Mouse (Mus musculus) embryonic facial prominence, embryonic 13.5 days (tissue): ENCODE results near the gene Mien1. TPM values are rescaled to one million over a fixed set of nuclear protein-coding genes. Genes with fewer than 3 reads are reported as not detected.
A peak's percentile ranks its signal among the peaks of the same experiment; 100 is the strongest.

Experiments
- ATAC-seq: fragments of 200-750 bp; cut with Nextera tagmentation; 2 replicates; pipeline ENCODE4 v1.8.0; 2017; ENCODE audit warnings: low read depth; ENCODE audit not compliant: insufficient number of reproducible peaks, insufficient read depth, low FRiP score, low TSS enrichment
- H3K27ac ChIP-seq: fragments of 300-500 bp; sonication (generic); 2 replicates; pipeline ENCODE4 v1.5.1; 2015; ENCODE audit warnings: moderate library complexity, mild to moderate bottlenecking, inconsistent platforms
- H3K27me3 ChIP-seq: fragments of 300-500 bp; sonication (generic); 2 replicates; pipeline ENCODE4 v1.6.1; 2015; ENCODE audit warnings: mild to moderate bottlenecking, inconsistent platforms
- H3K36me3 ChIP-seq: fragments of 300-500 bp; sonication (generic); 2 replicates; pipeline ENCODE4 v1.6.1; 2015; ENCODE audit warnings: mild to moderate bottlenecking, inconsistent platforms
- H3K4me1 ChIP-seq: fragments of 300-500 bp; sonication (generic); 2 replicates; pipeline ENCODE4 v1.6.1; 2015; ENCODE audit warnings: inconsistent platforms
- H3K4me2 ChIP-seq: fragments of 300-500 bp; sonication (generic); 2 replicates; pipeline ENCODE4 v1.6.1; 2015; ENCODE audit warnings: moderate library complexity, mild to moderate bottlenecking, inconsistent platforms
- H3K4me3 ChIP-seq: fragments of 300-500 bp; sonication (generic); 2 replicates; pipeline ENCODE4 v1.5.1; 2015; ENCODE audit warnings: mild to moderate bottlenecking, inconsistent platforms
- H3K9ac ChIP-seq: fragments of 300-500 bp; sonication (generic); 2 replicates; pipeline ENCODE4 v1.6.1; 2015; ENCODE audit warnings: mild to moderate bottlenecking, inconsistent platforms
- H3K9me3 ChIP-seq: fragments of 300-500 bp; sonication (generic); 2 replicates; pipeline ENCODE4 v1.6.1; 2016; ENCODE audit warnings: inconsistent platforms
- WGBS: fragments of 180-500 bp; shearing (Covaris S2); methylation state at CpG from one replicate; pipeline ENCODE4 v1.1.7; 2015; ENCODE audit warnings: mixed read lengths; 5-methylcytosine and 5-hydroxymethylcytosine counted together
- polyA plus RNA-seq: library from polyadenylated mRNA; unstranded; fragments of >200 nt; fragmentation: Nextera tagmentation; extraction: Ambion mirVana; gene quantifications from 2 replicates; pipeline ENCODE4 v1.2.1, GENCODE M21; 2015

Mien1 gene
- polyA plus RNA-seq, 1 experiment from 2014 or later = 90.7 TPM

DNA sequence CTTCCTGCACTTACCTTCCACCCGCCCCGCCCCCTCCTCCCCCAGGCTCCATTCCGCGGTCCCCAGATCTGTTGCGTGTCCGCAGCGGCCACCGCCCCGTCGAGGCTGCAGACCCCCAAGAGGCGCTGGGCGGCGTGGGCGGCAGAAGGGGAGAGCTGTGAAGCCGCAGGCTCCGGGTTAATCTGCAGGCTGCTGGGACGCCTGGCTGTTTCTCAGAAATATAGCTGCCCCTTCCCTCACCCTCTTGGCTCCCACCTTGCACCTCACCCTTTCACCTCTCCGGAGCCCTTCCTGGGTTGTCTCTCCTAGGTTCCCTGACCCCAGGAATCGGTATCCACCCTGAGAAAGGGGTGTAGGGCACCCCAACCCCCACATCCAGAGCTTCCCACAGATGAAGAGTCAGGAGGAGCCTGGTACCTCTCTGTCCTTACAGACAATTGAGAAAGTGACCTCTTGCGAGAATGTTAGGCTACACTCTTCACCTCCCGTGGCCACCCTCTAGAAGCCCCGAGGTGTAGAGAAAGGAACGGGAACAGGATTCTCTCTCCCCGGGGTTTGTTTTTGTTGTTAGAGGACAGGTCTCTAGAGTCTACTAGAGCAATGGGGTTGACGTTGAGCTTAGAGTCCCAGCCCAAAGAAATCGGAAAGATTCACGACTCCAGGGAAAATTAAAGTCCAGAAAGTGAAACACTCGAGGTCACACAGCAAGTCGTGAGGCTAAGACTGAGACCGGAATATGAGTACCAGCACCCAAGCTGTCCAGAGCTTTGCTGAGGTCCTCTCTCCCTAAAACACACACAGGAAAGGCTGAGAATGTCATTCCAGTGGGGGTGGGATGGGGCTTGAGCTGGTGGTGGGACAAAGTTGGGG is 19.6 kb upstream of the Mien1 start:
- H3K9ac ChIP-seq = peak overlapping the region; percentile 68
- H3K36me3 ChIP-seq = peaks cover 3% of the 10 kb centered on the region; the same call in 1 of the 2 replicates
- H3K9me3 ChIP-seq = no peaks in the 10 kb centered on the region
- H3K4me2 ChIP-seq = peak overlapping the region; percentile 74
- ATAC-seq = 0 out of 2 replicates have a peak, but pooled peaks have one; percentile 5
- H3K27me3 ChIP-seq = peaks cover 45% of the 10 kb centered on the region
- H3K27ac ChIP-seq = no peak overlapping the region
- H3K4me1 ChIP-seq = peaks cover 18% of the 10 kb centered on the region
- H3K4me3 ChIP-seq = peak overlapping the region; percentile 55
- WGBS = 4% methylated on average over 30 of the region's 30 CpGs

DNA sequence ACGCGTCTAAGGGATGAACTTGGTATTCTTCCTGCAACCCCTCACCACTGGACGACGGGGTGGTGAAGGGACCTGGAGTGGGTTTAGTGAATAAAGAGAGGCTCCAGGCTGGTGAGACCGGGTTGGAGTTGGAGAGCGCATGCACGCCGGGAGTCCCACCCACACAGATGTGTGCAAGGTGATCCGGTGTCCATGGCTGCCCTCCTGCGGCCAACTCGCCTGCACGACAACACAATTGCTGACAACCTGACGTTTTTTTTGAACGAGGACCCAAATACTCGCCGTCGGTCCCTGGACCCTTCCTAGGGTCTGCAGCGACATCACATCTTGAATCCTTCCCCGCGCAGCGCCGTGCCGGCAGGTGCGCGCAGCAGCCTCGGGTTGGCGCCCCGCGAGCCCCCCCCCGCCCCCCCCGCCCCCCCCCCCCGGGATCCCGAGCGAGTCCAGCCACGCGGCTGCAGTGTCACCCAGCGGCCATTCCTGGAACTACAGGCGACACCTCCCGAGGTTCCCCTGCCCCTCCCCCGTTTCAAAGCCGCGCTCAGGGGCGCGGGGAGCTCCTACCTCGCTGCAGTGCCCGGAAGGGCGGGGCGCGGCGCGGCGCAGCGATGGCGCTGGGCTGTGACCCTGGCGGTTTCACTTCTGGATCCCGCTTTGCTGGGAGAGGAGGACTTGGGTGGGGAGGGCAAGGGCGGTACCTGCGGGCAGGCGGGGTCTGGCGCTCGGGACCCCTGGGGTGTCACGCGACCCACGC is 18.8 kb upstream of the Mien1 start:
- peak overlapping the region; percentile 55 for H3K4me3 ChIP-seq
- no peak overlapping the region; the same call in 1 of the 2 replicates for H3K27ac ChIP-seq
- peak overlapping the region; percentile 68 for H3K9ac ChIP-seq
- peak overlapping the region; percentile 74 for H3K4me2 ChIP-seq
- H3K27me3 ChIP-seq = peaks cover 44% of the 10 kb centered on the region
- H3K36me3 ChIP-seq = peaks cover 3% of the 10 kb centered on the region; the same call in 1 of the 2 replicates
- H3K4me1 ChIP-seq = peaks cover 18% of the 10 kb centered on the region
- WGBS = under 1% methylated on average over 49 of the region's 64 CpGs
- H3K9me3 ChIP-seq = no peaks in the 10 kb centered on the region
- ATAC-seq = peak; percentile 78

DNA sequence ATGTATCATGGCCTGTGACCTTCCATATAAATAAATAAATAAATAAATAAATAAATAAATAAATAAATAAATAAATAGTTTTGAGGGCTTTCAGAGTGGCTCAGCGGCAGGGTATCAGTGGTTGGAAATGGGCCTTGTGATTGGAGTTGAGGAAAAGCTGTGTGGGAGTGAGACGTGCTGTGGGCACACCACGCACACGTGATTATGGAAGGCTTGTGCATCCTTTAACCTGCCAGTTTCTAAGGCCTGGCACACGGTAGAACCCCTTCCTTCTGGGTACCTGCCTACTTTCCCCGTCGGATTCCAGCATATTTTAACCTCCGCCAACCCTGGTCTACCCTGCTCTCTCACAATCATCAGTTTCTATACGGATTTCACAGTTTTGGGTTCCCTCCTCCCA is 18.2 kb upstream of the Mien1 start:
- Histone ChIP-seq H3K4me3 (peak overlapping the region; percentile 55), H3K36me3 (peaks cover 3% of the 10 kb centered on the region; the same call in 1 of the 2 replicates), H3K27me3 (peaks cover 38% of the 10 kb centered on the region), H3K4me2 (peak overlapping the region; percentile 74), H3K9ac (peak overlapping the region; percentile 68), H3K4me1 (peaks cover 18% of the 10 kb centered on the region), H3K9me3 (no peaks in the 10 kb centered on the region), H3K27ac (no peak overlapping the region; the same call in 1 of the 2 replicates)
- 22% methylated on average over 9 of the region's 9 CpGs for WGBS
- ATAC-seq = no peak

DNA sequence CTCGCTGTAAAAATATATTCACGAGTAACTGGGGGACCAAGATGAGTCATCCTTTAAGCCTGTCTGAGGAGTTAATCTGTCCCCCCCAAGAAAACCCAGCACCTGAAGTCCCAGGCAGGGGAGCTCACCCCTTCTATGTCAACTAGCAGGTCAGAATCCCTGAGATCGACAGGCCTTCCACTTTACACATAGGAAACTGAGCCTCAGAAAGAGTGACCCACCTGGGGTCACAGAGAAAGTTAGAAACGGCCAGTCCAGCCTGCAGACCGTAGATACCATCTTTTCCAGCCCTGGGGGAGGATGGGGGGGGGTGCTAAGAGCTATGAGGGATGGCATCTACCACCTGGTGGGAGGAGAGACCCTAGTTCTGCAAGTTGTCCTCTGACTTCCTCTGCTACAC is 17.8 kb upstream of the Mien1 start:
- 74% methylated on average over 5 of the region's 5 CpGs for WGBS

DNA sequence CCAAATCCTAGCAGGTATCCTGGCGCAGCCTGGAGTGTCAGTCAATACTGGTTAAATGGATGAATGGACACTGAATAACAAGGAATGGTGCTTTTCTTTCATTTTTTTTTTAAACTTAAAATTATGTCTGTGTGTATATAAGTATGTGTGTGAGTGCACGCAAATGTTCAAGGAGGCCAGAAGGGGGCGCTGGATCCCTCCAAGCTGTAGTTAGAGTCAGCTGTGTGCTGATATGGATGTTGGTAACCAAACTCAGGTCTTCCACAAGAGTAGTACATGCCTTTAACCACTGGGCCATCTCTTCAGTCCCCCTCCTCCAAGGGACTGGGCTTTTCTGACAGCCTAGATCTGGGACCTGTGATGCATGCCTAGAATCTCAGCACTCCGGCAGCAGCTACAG is 16.7 kb upstream of the Mien1 start:
- no peak for ATAC-seq
- H3K4me2 ChIP-seq = no peak overlapping the region
- H3K27ac ChIP-seq = no peak overlapping the region
- WGBS = 88% methylated on average over 4 of the region's 4 CpGs
- no peak overlapping the region for H3K4me3 ChIP-seq
- peaks cover 3% of the 10 kb centered on the region; the same call in 1 of the 2 replicates for H3K36me3 ChIP-seq
- H3K9ac ChIP-seq = no peak overlapping the region
- peaks cover 28% of the 10 kb centered on the region for H3K27me3 ChIP-seq
- H3K4me1 ChIP-seq = peaks cover 18% of the 10 kb centered on the region
- no peaks in the 10 kb centered on the region for H3K9me3 ChIP-seq

More for the DNA sequence above, 17.8 kb upstream of the Mien1 start:
- Histone ChIP-seq H3K27ac (no peak overlapping the region), H3K27me3 (peaks cover 34% of the 10 kb centered on the region), H3K9ac (no peak overlapping the region), H3K4me1 (peaks cover 18% of the 10 kb centered on the region), H3K4me2 (no peak overlapping the region), H3K36me3 (peaks cover 3% of the 10 kb centered on the region; the same call in 1 of the 2 replicates), H3K4me3 (no peak overlapping the region), H3K9me3 (no peaks in the 10 kb centered on the region)
- ATAC-seq = no peak

DNA sequence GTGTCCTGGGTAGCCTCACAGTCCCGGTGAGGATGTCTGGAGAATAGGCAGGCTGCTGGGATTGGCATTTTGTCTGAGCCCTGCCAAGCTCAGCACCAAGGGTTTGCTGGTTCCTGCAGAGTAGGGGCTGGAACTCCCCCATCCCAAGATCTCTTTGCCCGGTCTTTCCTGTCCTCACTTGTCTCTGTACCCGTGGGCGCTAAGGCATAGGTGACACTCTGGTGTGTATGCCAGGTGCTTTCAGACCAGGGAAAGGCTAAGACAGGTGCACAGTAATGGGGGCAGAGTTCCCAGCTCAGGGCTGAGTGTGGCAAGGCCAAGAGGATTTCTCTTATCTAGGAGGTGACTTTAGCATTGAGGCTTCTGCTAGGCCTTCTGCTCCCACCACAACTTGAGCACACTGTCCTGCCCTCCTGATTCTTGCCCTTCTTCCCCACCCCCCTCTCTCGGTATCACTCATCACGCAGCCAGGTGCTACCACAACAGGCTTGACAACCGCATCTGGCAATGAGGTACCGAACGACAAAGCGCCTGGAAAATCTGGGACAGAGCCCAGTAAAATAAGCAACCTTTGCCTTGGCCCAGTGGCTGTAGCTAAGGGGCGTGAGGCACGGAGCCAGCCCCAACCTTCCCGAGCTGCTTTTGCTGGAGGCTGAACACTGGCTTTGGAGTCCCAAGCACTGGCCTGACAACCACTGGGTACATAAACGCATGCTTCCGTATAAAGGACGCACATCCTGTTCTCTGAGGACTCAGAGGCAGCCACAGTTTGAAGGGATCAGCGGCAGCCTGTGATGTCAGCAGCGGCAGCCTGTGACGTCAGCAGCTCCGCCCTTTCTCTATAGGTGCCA is 11.4 kb upstream of the Mien1 start:
- peaks cover 21% of the 10 kb centered on the region for H3K4me1 ChIP-seq
- 80% methylated on average over 20 of the region's 20 CpGs for WGBS
- H3K36me3 ChIP-seq = peaks cover 3% of the 10 kb centered on the region; the same call in 1 of the 2 replicates
- H3K27ac ChIP-seq = no peak overlapping the region
- no peak overlapping the region for H3K9ac ChIP-seq
- peaks cover 42% of the 10 kb centered on the region for H3K27me3 ChIP-seq
- no peak for ATAC-seq
- H3K4me2 ChIP-seq = no peak overlapping the region
- H3K4me3 ChIP-seq = no peak overlapping the region
- H3K9me3 ChIP-seq = no peaks in the 10 kb centered on the region

DNA sequence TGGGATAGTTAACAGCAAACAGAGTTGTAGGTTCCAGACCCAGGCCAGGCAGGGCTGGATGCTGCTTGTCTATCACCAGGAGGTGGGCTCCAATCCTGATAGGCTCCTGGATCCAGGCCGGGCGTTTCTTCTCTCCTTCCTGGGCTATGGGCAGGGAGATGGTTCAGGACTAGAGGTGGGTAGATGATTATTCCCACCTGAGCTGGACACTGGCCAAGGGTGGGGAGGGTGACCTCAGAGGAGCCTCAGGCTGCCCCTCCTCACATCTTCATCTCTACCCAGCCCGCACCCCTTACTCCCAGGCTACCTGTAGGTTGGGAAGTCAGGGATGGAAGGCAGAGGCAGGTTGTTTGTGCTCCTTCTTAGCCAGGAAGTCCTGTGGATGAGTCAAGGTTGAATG is 10.6 kb upstream of the Mien1 start:
- no peak overlapping the region for H3K4me3 ChIP-seq
- H3K4me1 ChIP-seq = peaks cover 21% of the 10 kb centered on the region
- H3K4me2 ChIP-seq = 0 out of 2 replicates have a peak overlapping the region, but pooled peaks have one; percentile 48
- no peak for ATAC-seq
- no peak overlapping the region for H3K27ac ChIP-seq
- 78% methylated on average over 3 of the region's 3 CpGs for WGBS
- H3K9me3 ChIP-seq = no peaks in the 10 kb centered on the region
- no peak overlapping the region for H3K9ac ChIP-seq
- peaks cover 42% of the 10 kb centered on the region for H3K27me3 ChIP-seq
- no peaks in the 10 kb centered on the region for H3K36me3 ChIP-seq

DNA sequence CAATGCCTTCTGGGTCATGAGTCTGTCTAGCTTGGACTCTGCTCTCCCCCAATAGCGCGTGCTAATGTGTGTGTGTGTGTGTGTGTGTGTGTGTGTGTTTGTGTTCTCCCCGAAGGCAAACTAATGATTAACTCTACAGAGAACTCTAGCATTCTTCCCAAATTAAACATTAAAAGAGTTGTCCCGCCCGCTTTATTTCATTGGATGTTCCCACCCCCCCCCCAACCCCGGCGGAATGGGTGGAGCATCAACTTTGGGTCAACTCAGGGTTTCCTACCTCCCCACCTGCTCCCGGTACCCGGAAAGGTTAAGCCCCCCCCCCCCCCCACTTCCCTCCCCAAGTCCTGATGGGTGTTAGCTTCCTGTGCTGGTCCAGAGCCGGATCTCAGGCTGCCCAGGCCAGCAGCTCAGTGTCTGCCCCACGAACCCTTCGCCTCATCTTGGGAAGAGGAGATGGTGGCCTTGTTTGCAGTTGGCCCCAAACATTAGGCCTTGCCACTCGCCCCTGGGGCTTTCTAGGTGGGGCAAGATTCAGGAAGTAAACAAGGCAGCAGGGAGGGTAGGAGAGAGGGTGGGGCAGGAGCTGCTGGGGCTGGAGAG is 9.5 kb upstream of the Mien1 start:
- Histone ChIP-seq H3K4me2 (peak overlapping the region; percentile 48), H3K4me3 (peak overlapping the region; percentile 40), H3K27me3 (peaks cover 42% of the 10 kb centered on the region), H3K9ac (peak overlapping the region; percentile 61; the same call in 1 of the 2 replicates), H3K4me1 (peaks cover 21% of the 10 kb centered on the region), H3K9me3 (no peaks in the 10 kb centered on the region), H3K27ac (peak overlapping the region; percentile 3; the same call in 1 of the 2 replicates), H3K36me3 (no peaks in the 10 kb centered on the region)
- no peak for ATAC-seq
- WGBS = 32% methylated on average over 13 of the region's 13 CpGs

DNA sequence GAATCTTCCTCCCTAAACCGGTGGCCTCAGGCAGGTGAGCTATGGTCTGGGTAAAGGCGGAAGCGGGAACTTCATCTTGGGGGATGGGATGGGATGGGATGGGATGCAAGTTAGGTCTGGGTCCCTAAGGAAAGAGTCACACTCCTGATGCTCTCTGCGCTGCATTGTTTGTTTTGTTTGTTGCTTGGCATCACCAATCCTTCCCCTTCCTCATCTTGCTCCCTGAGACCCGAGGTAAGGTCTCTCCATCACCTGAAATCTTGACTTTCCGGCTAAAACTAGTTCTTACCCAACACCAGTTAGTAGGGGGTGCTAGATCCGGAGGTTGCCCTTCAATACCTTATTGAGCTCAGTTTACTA is 8.7 kb upstream of the Mien1 start:
- peak overlapping the region; percentile 48 for H3K4me2 ChIP-seq
- peaks cover 21% of the 10 kb centered on the region for H3K4me1 ChIP-seq
- H3K36me3 ChIP-seq = no peaks in the 10 kb centered on the region
- no peak for ATAC-seq
- peak overlapping the region; percentile 40 for H3K4me3 ChIP-seq
- 8% methylated on average over 7 of the region's 7 CpGs for WGBS
- H3K27ac ChIP-seq = peak overlapping the region; percentile 39
- H3K9me3 ChIP-seq = no peaks in the 10 kb centered on the region
- H3K27me3 ChIP-seq = peaks cover 42% of the 10 kb centered on the region
- H3K9ac ChIP-seq = peak overlapping the region; percentile 61; the same call in 1 of the 2 replicates

DNA sequence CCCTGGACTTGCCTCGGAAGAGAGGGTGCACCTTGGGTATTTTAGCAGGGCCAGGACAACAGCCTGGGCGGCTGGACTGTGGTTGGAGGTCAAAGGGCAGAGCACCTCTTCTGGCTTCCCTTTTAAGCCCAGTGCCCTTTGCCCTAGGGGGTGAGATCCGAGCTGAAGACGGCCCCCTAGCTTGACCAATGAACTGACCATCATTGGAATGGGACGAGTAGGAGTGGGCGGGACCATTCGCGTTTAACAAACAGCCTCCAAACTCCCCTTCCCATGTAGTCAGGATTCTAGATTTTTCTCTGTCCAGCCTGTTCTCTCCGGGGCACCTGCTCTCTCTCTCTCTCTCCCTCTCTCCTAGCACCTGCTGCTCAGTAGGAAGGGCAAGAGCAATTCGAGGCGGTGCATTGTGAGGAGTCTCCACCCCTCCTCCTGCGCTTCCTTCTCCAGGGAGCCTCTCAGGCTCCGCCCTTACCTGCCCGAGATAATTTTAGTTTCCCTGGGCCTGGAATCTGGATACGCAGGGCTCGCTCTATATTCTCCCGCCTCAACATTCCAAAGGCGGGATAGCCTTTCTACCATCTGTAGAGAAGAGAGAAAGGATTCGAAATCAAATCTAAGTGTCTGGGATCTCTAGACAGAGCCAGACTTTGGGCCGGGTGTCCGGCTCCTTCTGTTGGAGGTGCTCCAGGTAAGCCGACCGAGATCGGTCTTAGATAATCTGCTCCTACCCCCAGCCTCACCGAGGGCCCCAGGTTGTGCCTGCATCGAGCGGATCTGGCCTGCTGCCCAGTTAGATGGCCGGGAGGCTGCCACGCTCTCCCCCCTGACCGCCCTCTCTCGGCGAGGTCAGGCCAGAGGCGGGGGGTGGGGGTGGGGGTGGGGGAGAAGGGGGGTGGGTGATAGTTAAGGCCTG is 8.0 kb upstream of the Mien1 start:
- Histone ChIP-seq H3K4me1 (peaks cover 21% of the 10 kb centered on the region), H3K27ac (peak overlapping the region; percentile 39; the same call in 1 of the 2 replicates), H3K36me3 (no peaks in the 10 kb centered on the region), H3K9me3 (no peaks in the 10 kb centered on the region), H3K9ac (peak overlapping the region; percentile 61), H3K4me2 (peak overlapping the region; percentile 48), H3K27me3 (peaks cover 42% of the 10 kb centered on the region), H3K4me3 (peak overlapping the region; percentile 40)
- peak; percentile 65 for ATAC-seq
- under 1% methylated on average over 31 of the region's 33 CpGs for WGBS
